Mouse (Mus musculus): Measurements from ENCODE around the gene Pi16.

The Pi16 gene

GRCm38 (mm10) chr17:29281541-29281940 is 35.9 kb upstream of the Pi16 start:
- Histone ChIP-seq H3K4me1 (replicated peaks; ENCODE audit: low read depth, low read length) (peaks cover 71% of the 10 kb centered on the region), H3K9me3 (ENCODE audit: low read length) (peaks cover 10% of the 10 kb centered on the region), H3K27me3 (ENCODE audit: insufficient read depth, low read length) (no peaks in the 10 kb centered on the region), H3K36me3 (ENCODE audit: insufficient read depth, low read length) (peaks cover 63% of the 10 kb centered on the region), H3K4me3 (replicated peaks; ENCODE audit: low read length) (no peak overlapping the region)
- TF ChIP-seq CTCF (conservative IDR thresholded peaks at IDR 0.05; ENCODE audit: low read length) (no peak), NANOG (IDR thresholded peaks at IDR 0.05; ENCODE audit: borderline replicate concordance, low read length) (no peak), POU5F1 (IDR thresholded peaks at IDR 0.05; ENCODE audit: borderline replicate concordance, low read length) (no peak)

- Histone ChIP-seq H3K4me1 (replicated peaks; ENCODE audit: low read depth, low read length) (peaks cover 63% of the 10 kb centered on the region), H3K9me3 (ENCODE audit: low read length) (peaks cover 11% of the 10 kb centered on the region), H3K27me3 (ENCODE audit: insufficient read depth, low read length) (no peaks in the 10 kb centered on the region), H3K36me3 (ENCODE audit: insufficient read depth, low read length) (peaks cover 65% of the 10 kb centered on the region), H3K4me3 (replicated peaks; ENCODE audit: low read length) (no peak overlapping the region)
- TF ChIP-seq NANOG (IDR thresholded peaks at IDR 0.05; ENCODE audit: borderline replicate concordance, low read length) (no peak), CTCF (conservative IDR thresholded peaks at IDR 0.05; ENCODE audit: low read length) (no peak), POU5F1 (IDR thresholded peaks at IDR 0.05; ENCODE audit: borderline replicate concordance, low read length) (no peak)
Observed at GRCm38 (mm10) chr17:29282216-29282952, 35.1 kb upstream of the Pi16 start.

GRCm38 (mm10) chr17:29291793-29292192 is 25.7 kb upstream of the Pi16 start:
- no peaks in the 10 kb centered on the region for H3K9me3 ChIP-seq (ENCODE audit: low read length)
- H3K27me3 ChIP-seq (ENCODE audit: insufficient read depth, low read length): no peaks in the 10 kb centered on the region
- no peak for TF ChIP-seq NANOG (IDR thresholded peaks at IDR 0.05; ENCODE audit: borderline replicate concordance, low read length)
- TF ChIP-seq CTCF (conservative IDR thresholded peaks at IDR 0.05; ENCODE audit: low read length): no peak
- TF ChIP-seq POU5F1 (IDR thresholded peaks at IDR 0.05; ENCODE audit: borderline replicate concordance, low read length): no peak
- H3K4me1 ChIP-seq (replicated peaks; ENCODE audit: low read depth, low read length): peaks cover 14% of the 10 kb centered on the region
- no peak overlapping the region for H3K4me3 ChIP-seq (replicated peaks; ENCODE audit: low read length)
- peaks cover 65% of the 10 kb centered on the region for H3K36me3 ChIP-seq (ENCODE audit: insufficient read depth, low read length)

- TF ChIP-seq NANOG (IDR thresholded peaks at IDR 0.05; ENCODE audit: borderline replicate concordance, low read length) (no peak), CTCF (conservative IDR thresholded peaks at IDR 0.05; ENCODE audit: low read length) (no peak), POU5F1 (IDR thresholded peaks at IDR 0.05; ENCODE audit: borderline replicate concordance, low read length) (no peak)
- Histone ChIP-seq H3K36me3 (ENCODE audit: insufficient read depth, low read length) (peaks cover 73% of the 10 kb centered on the region), H3K27me3 (ENCODE audit: insufficient read depth, low read length) (no peaks in the 10 kb centered on the region), H3K4me1 (replicated peaks; ENCODE audit: low read depth, low read length) (peaks cover 26% of the 10 kb centered on the region), H3K9me3 (ENCODE audit: low read length) (no peaks in the 10 kb centered on the region), H3K4me3 (replicated peaks; ENCODE audit: low read length) (no peak overlapping the region)
Observed at GRCm38 (mm10) chr17:29292996-29293395, 24.5 kb upstream of the Pi16 start.

GRCm38 (mm10) chr17:29293807-29294605 is 23.5 kb upstream of the Pi16 start:
- Histone ChIP-seq H3K27me3 (ENCODE audit: insufficient read depth, low read length) (no peaks in the 10 kb centered on the region), H3K4me3 (replicated peaks; ENCODE audit: low read length) (no peak overlapping the region), H3K9me3 (ENCODE audit: low read length) (no peaks in the 10 kb centered on the region), H3K4me1 (replicated peaks; ENCODE audit: low read depth, low read length) (peaks cover 31% of the 10 kb centered on the region), H3K36me3 (ENCODE audit: insufficient read depth, low read length) (peaks cover 80% of the 10 kb centered on the region)
- no peak for TF ChIP-seq NANOG (IDR thresholded peaks at IDR 0.05; ENCODE audit: borderline replicate concordance, low read length)
- no peak for TF ChIP-seq CTCF (conservative IDR thresholded peaks at IDR 0.05; ENCODE audit: low read length)
- no peak for TF ChIP-seq POU5F1 (IDR thresholded peaks at IDR 0.05; ENCODE audit: borderline replicate concordance, low read length)

- Histone ChIP-seq H3K4me1 (replicated peaks; ENCODE audit: low read depth, low read length) (peaks cover 33% of the 10 kb centered on the region), H3K4me3 (replicated peaks; ENCODE audit: low read length) (no peak overlapping the region), H3K9me3 (ENCODE audit: low read length) (no peaks in the 10 kb centered on the region), H3K27me3 (ENCODE audit: insufficient read depth, low read length) (no peaks in the 10 kb centered on the region), H3K36me3 (ENCODE audit: insufficient read depth, low read length) (peaks cover 88% of the 10 kb centered on the region)
- no peak for TF ChIP-seq CTCF (conservative IDR thresholded peaks at IDR 0.05; ENCODE audit: low read length)
- TF ChIP-seq NANOG (IDR thresholded peaks at IDR 0.05; ENCODE audit: borderline replicate concordance, low read length): no peak
- TF ChIP-seq POU5F1 (IDR thresholded peaks at IDR 0.05; ENCODE audit: borderline replicate concordance, low read length): no peak
Observed at GRCm38 (mm10) chr17:29295835-29296234, 21.6 kb upstream of the Pi16 start.

GRCm38 (mm10) chr17:29297321-29297720 is 20.2 kb upstream of the Pi16 start:
- TF ChIP-seq POU5F1 (IDR thresholded peaks at IDR 0.05; ENCODE audit: borderline replicate concordance, low read length) (no peak), NANOG (IDR thresholded peaks at IDR 0.05; ENCODE audit: borderline replicate concordance, low read length) (no peak), CTCF (conservative IDR thresholded peaks at IDR 0.05; ENCODE audit: low read length) (no peak)
- peaks cover 92% of the 10 kb centered on the region for H3K36me3 ChIP-seq (ENCODE audit: insufficient read depth, low read length)

GRCm38 (mm10) chr17:29297813-29298212 is 19.7 kb upstream of the Pi16 start:
- no peak overlapping the region for H3K4me3 ChIP-seq (replicated peaks; ENCODE audit: low read length)
- peaks cover 93% of the 10 kb centered on the region for H3K36me3 ChIP-seq (ENCODE audit: insufficient read depth, low read length)
- TF ChIP-seq NANOG (IDR thresholded peaks at IDR 0.05; ENCODE audit: borderline replicate concordance, low read length) (no peak), CTCF (conservative IDR thresholded peaks at IDR 0.05; ENCODE audit: low read length) (peak; percentile 36), POU5F1 (IDR thresholded peaks at IDR 0.05; ENCODE audit: borderline replicate concordance, low read length) (no peak)
- no peaks in the 10 kb centered on the region for H3K9me3 ChIP-seq (ENCODE audit: low read length)
- H3K27me3 ChIP-seq (ENCODE audit: insufficient read depth, low read length): no peaks in the 10 kb centered on the region
- peaks cover 53% of the 10 kb centered on the region for H3K4me1 ChIP-seq (replicated peaks; ENCODE audit: low read depth, low read length)

More at GRCm38 (mm10) chr17:29297321-29297720, 20.2 kb upstream of the Pi16 start:
- H3K27me3 ChIP-seq (ENCODE audit: insufficient read depth, low read length): no peaks in the 10 kb centered on the region
- no peaks in the 10 kb centered on the region for H3K9me3 ChIP-seq (ENCODE audit: low read length)
- peaks cover 48% of the 10 kb centered on the region for H3K4me1 ChIP-seq (replicated peaks; ENCODE audit: low read depth, low read length)
- no peak overlapping the region for H3K4me3 ChIP-seq (replicated peaks; ENCODE audit: low read length)
